Mouse (Mus musculus): Measurements from ENCODE around the gene Cacna2d3. TPM values are rescaled to one million over a fixed set of nuclear protein-coding genes. Genes with fewer than 3 reads are reported as not detected.

The Cacna2d3 gene
- polyA plus RNA-seq, 1 experiment from 2014 or later = 0.99 TPM

DNA sequence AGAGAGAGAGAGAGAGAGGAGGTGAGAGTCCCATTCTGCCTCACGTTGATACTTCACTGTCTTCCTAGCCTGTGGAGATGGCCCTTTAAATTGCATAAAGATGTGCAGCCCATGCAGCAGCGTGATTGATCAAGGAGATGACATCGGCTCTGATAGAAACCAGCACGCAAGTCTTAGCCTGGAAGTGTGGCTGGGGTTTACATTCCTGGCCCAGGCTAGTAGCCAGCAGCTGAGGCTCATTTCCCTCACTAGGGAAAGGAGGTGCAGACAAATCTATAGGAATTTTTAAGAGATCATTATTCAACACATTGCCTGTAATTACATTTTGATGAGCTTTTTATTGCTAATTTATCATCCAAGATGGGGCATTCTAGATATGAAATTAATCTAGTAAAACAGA lies 635.1 kb downstream of the Cacna2d3 start:
- H3K4me1 ChIP-seq (replicated peaks; ENCODE audit: control insufficient read depth, insufficient read depth, low read length) = no peaks in the 10 kb centered on the region
- 40% methylated on average over 4 of the region's 4 CpGs for WGBS

DNA sequence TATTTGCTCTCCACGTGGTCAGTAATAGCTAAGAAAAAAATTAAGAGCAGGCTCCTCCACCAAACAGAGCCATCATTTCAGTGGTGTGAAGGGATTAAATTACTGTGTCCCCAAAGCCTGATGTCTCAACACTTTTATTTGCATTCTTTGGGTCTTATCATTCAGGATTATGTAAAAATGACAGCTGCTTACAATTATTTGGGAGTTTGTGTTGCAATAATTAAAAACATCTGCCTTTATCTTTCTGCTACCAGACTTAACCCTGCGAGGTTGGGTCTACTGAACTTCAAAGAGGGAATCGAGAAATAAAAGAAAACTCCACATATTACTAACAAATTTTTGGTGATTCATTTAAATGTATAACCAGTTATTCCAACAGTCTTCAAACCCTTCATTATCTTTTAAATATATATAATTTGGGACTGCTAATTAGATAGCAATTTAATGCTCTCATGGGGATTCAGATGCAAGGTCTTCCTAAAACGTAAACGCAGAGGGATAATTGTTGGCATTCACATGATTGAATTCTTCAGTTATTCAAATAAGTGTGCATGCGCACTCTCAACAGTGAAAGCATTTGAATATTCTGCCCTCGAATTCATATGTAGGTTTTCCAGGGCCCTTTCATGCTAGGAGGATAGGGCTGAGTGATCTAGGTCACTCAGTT lies 636.0 kb downstream of the Cacna2d3 start:
- 72% methylated on average over 7 of the region's 7 CpGs for WGBS
- no peak for TF ChIP-seq CTCF (IDR thresholded peaks at IDR 0.05; ENCODE audit: low read depth)

More for the DNA sequence above, 635.1 kb downstream of the Cacna2d3 start:
- no peak overlapping the region for H3K4me2 ChIP-seq (replicated peaks; ENCODE audit: low read depth)
- no peak overlapping the region for H3K4me3 ChIP-seq (ENCODE audit: low read depth, low read length)
- no peak overlapping the region for H3K27ac ChIP-seq (ENCODE audit: low read depth, low read length)
- no peaks in the 10 kb centered on the region for H3K9me3 ChIP-seq (ENCODE audit: control insufficient read depth)
- no peaks in the 10 kb centered on the region for H3K27me3 ChIP-seq (replicated peaks; ENCODE audit: control insufficient read depth, insufficient read depth, low read length)
- no peak for ATAC-seq
- TF ChIP-seq CTCF (IDR thresholded peaks at IDR 0.05; ENCODE audit: low read depth) = no peak
- H3K36me3 ChIP-seq (ENCODE audit: control insufficient read depth, insufficient read depth) = no peaks in the 10 kb centered on the region
- no peak overlapping the region for H3K9ac ChIP-seq (ENCODE audit: low read depth, low read length)

DNA sequence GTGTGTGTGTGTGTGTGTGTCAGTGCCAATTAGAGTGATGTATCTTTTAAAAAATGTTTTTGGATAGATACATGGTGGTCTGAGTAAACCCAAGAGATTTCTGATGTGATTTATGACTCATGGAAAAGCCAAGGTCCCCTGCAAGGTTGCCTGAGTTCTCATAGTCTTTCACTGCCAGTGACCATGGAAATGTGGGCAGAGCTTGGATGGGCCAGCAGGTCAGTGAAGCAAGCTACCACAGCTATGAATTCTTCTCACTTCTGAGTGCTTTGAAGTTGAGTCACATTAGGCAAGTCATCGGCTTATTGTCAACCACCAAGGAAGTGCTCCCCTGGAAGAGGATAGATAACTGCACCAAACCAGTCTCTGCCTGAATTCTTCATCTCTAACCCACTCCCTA lies 639.5 kb downstream of the Cacna2d3 start:
- no peak for ATAC-seq
- H3K9ac ChIP-seq (ENCODE audit: low read depth, low read length) = no peak overlapping the region
- no peak overlapping the region for H3K4me2 ChIP-seq (replicated peaks; ENCODE audit: low read depth)
- TF ChIP-seq CTCF (IDR thresholded peaks at IDR 0.05; ENCODE audit: low read depth) = no peak
- WGBS = 92% methylated on average over 1 of the region's 1 CpGs
- H3K4me1 ChIP-seq (replicated peaks; ENCODE audit: control insufficient read depth, insufficient read depth, low read length) = no peaks in the 10 kb centered on the region
- no peak overlapping the region for H3K4me3 ChIP-seq (ENCODE audit: low read depth, low read length)
- no peaks in the 10 kb centered on the region for H3K27me3 ChIP-seq (replicated peaks; ENCODE audit: control insufficient read depth, insufficient read depth, low read length)
- H3K27ac ChIP-seq (ENCODE audit: low read depth, low read length) = no peak overlapping the region
- no peaks in the 10 kb centered on the region for H3K36me3 ChIP-seq (ENCODE audit: control insufficient read depth, insufficient read depth)
- H3K9me3 ChIP-seq (ENCODE audit: control insufficient read depth) = no peaks in the 10 kb centered on the region

More for the DNA sequence above, 636.0 kb downstream of the Cacna2d3 start:
- H3K27me3 ChIP-seq (replicated peaks; ENCODE audit: control insufficient read depth, insufficient read depth, low read length) = no peaks in the 10 kb centered on the region
- H3K36me3 ChIP-seq (ENCODE audit: control insufficient read depth, insufficient read depth) = no peaks in the 10 kb centered on the region
- H3K4me1 ChIP-seq (replicated peaks; ENCODE audit: control insufficient read depth, insufficient read depth, low read length) = no peaks in the 10 kb centered on the region
- H3K9ac ChIP-seq (ENCODE audit: low read depth, low read length) = no peak overlapping the region
- H3K9me3 ChIP-seq (ENCODE audit: control insufficient read depth) = no peaks in the 10 kb centered on the region
- no peak overlapping the region for H3K4me3 ChIP-seq (ENCODE audit: low read depth, low read length)
- ATAC-seq = no peak
- no peak overlapping the region for H3K4me2 ChIP-seq (replicated peaks; ENCODE audit: low read depth)
- H3K27ac ChIP-seq (ENCODE audit: low read depth, low read length) = no peak overlapping the region

DNA sequence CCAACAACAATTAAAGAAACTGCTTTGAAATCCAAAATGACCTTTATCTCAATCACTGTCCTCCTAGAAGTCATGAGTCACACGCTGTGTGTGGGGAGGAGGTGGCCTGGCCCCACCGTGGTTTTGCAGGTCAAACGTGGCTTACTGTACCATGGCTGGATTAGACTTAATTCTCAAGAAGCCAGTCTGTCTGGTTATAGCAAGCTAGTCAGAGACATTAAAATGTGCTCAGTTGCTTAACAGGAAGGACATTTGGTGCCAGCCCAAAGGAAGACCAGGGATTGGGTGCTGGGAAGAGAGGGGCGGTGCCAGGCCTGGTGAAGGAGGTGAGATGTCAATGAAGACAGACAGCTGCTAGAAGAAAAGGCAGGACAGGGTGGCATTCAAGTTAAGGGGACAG lies 641.0 kb downstream of the Cacna2d3 start:
- Histone ChIP-seq H3K9ac (ENCODE audit: low read depth, low read length) (no peak overlapping the region), H3K36me3 (ENCODE audit: control insufficient read depth, insufficient read depth) (no peaks in the 10 kb centered on the region), H3K4me1 (replicated peaks; ENCODE audit: control insufficient read depth, insufficient read depth, low read length) (no peaks in the 10 kb centered on the region), H3K27me3 (replicated peaks; ENCODE audit: control insufficient read depth, insufficient read depth, low read length) (no peaks in the 10 kb centered on the region), H3K9me3 (ENCODE audit: control insufficient read depth) (no peaks in the 10 kb centered on the region), H3K27ac (ENCODE audit: low read depth, low read length) (no peak overlapping the region), H3K4me2 (replicated peaks; ENCODE audit: low read depth) (no peak overlapping the region), H3K4me3 (ENCODE audit: low read depth, low read length) (no peak overlapping the region)
- WGBS = 79% methylated on average over 4 of the region's 4 CpGs
- no peak for TF ChIP-seq CTCF (IDR thresholded peaks at IDR 0.05; ENCODE audit: low read depth)
- ATAC-seq = no peak

DNA sequence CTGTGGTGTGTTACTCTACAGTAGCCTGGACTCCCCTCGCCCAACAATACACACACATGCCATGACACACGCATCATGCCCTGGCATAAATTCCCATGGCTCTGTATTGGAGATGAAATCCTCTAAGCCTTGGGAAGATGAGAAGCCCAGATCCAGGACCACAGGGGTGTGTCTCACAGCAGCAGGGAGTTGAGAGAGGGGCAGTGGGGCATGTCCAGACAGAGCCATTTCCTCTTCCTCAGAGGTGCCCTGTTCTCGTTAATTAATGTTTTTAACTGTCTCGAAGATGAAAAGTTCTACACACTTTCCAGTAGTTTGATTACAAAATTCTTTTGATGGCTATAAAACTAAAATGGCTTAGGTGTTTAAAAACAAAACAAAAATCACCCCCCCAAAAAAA lies 641.4 kb downstream of the Cacna2d3 start:
- ATAC-seq = no peak
- WGBS = 88% methylated on average over 4 of the region's 4 CpGs
- Histone ChIP-seq H3K9ac (ENCODE audit: low read depth, low read length) (no peak overlapping the region), H3K4me1 (replicated peaks; ENCODE audit: control insufficient read depth, insufficient read depth, low read length) (no peaks in the 10 kb centered on the region), H3K36me3 (ENCODE audit: control insufficient read depth, insufficient read depth) (no peaks in the 10 kb centered on the region), H3K27ac (ENCODE audit: low read depth, low read length) (no peak overlapping the region), H3K27me3 (replicated peaks; ENCODE audit: control insufficient read depth, insufficient read depth, low read length) (no peaks in the 10 kb centered on the region), H3K9me3 (ENCODE audit: control insufficient read depth) (no peaks in the 10 kb centered on the region), H3K4me2 (replicated peaks; ENCODE audit: low read depth) (no peak overlapping the region), H3K4me3 (ENCODE audit: low read depth, low read length) (no peak overlapping the region)
- TF ChIP-seq CTCF (IDR thresholded peaks at IDR 0.05; ENCODE audit: low read depth) = no peak

DNA sequence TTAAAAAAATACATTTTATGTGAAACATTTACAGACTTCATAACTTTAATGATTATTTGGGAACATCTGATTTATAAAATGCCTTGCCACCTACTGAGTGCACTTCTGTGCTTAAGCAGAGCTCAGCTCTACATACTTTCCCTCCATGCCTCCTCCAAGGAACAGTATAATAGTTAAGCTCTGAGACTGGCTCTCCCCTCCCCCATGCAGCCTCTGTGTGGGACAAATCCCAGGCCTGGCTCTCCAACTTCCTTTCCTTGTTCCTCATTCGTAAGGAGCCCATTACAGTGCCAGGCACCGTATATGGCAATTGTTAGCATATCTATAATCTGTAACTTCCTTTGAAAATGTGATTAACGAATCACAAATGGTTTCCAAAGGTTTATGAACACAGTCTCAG lies 644.2 kb downstream of the Cacna2d3 start:
- no peaks in the 10 kb centered on the region for H3K9me3 ChIP-seq (ENCODE audit: control insufficient read depth)
- no peak for ATAC-seq
- no peak for TF ChIP-seq CTCF (IDR thresholded peaks at IDR 0.05; ENCODE audit: low read depth)
- H3K4me3 ChIP-seq (ENCODE audit: low read depth, low read length) = no peak overlapping the region
- no peak overlapping the region for H3K4me2 ChIP-seq (replicated peaks; ENCODE audit: low read depth)
- 66% methylated on average over 3 of the region's 3 CpGs for WGBS
- no peak overlapping the region for H3K27ac ChIP-seq (ENCODE audit: low read depth, low read length)
- no peaks in the 10 kb centered on the region for H3K27me3 ChIP-seq (replicated peaks; ENCODE audit: control insufficient read depth, insufficient read depth, low read length)
- H3K36me3 ChIP-seq (ENCODE audit: control insufficient read depth, insufficient read depth) = no peaks in the 10 kb centered on the region
- no peak overlapping the region for H3K9ac ChIP-seq (ENCODE audit: low read depth, low read length)
- no peaks in the 10 kb centered on the region for H3K4me1 ChIP-seq (replicated peaks; ENCODE audit: control insufficient read depth, insufficient read depth, low read length)
